Mouse (Mus musculus): ENCODE data around the gene Rcan3.

- no peak for TF ChIP-seq CTCF (IDR thresholded peaks at IDR 0.05; ENCODE audit: extremely low read depth, insufficient read depth, insufficient read length, insufficient replicate concordance)
- no peak for TF ChIP-seq POLR2A (IDR thresholded peaks at IDR 0.05; ENCODE audit: low read depth, low read length)
These were observed 589 bp downstream of the Rcan3 start for GRCm38 (mm10) chr4:135433086-135433442.

All from spleen, adult 2 months (tissue).